Mouse (Mus musculus) gastrocnemius, postnatal 10 days (tissue): ENCODE results near the gene Zfp319. TPM values are rescaled to one million over a fixed set of nuclear protein-coding genes. Genes with fewer than 3 reads are reported as not detected.
A peak's percentile ranks its signal among the peaks of the same experiment; 100 is the strongest.

Experiments used
- DNase-seq: peaks from one replicate; pipeline ENCODE4 v3.0.0; 2021; ENCODE audit warnings: mixed read lengths
- total RNA-seq, 2 experiments: library from RNA; stranded (reverse); gene quantifications; 2 replicates each; pipeline ENCODE4 v1.2.3; 2021

Zfp319 gene
- total RNA-seq, 2 experiments from 2014 or later: 6.6 to 8.9 TPM

- DNase-seq: no peak
Measured at GRCm38 (mm10) chr8:95310342-95310970, 21.3 kb downstream of the Zfp319 start, which contains the start of gene Tepp. Tepp (plus strand) TSS chr8:95310566.

GRCm38 (mm10) chr8:95306431-95306830, 25.3 kb downstream of the Zfp319 start, which contains the start of gene Cngb1:
Cngb1 (minus strand) TSS chr8:95306585.
- no peak for DNase-seq

- DNase-seq: no peak
Measured at GRCm38 (mm10) chr8:95305526-95305925, 26.2 kb downstream of the Zfp319 start.

GRCm38 (mm10) chr8:95302410-95302809, 29.3 kb downstream of the Zfp319 start:
- DNase-seq: no peak

- no peak for DNase-seq
Measured at GRCm38 (mm10) chr8:95293891-95294290, 37.9 kb downstream of the Zfp319 start.

- DNase-seq: peak; percentile 85
Measured at GRCm38 (mm10) chr8:95293172-95293571, 38.6 kb downstream of the Zfp319 start.

GRCm38 (mm10) chr8:95289066-95289650, 42.6 kb downstream of the Zfp319 start:
- no peak for DNase-seq

GRCm38 (mm10) chr8:95281493-95281892, 50.3 kb downstream of the Zfp319 start:
- no peak for DNase-seq

Other genes with a start within 250 kb of the Zfp319 start
- gene Kifc3, start 129.1 kb downstream of the Zfp319 start, total RNA-seq: 10 to 100 TPM; 20.8 to 22.8 TPM
- gene Cngb1, start 25.4 kb downstream of the Zfp319 start, total RNA-seq: under 1 TPM; 0.27 to 0.73 TPM
- gene Tepp, start 21.4 kb downstream of the Zfp319 start, total RNA-seq: not detected
- 10 to 100 TPM in 1 of 2 experiments, 1 to 10 TPM in 1; 8.2 to 13.1 TPM for gene Usb1, start 334 bp upstream of the Zfp319 start, total RNA-seq
- gene Mmp15, start 20.3 kb upstream of the Zfp319 start, total RNA-seq: 10 to 100 TPM; 37.5 to 44.2 TPM
- gene Cfap20, start 102.9 kb upstream of the Zfp319 start, total RNA-seq: 10 to 100 TPM; 19.5 to 28.8 TPM
- gene Csnk2a2, start 158.1 kb upstream of the Zfp319 start, total RNA-seq: 10 to 100 TPM; 29.6 to 38.2 TPM
- under 1 TPM; 0.23 to 0.34 TPM for gene Ccdc113, start 202.1 kb upstream of the Zfp319 start, total RNA-seq
- gene Prss54, start 244.4 kb upstream of the Zfp319 start, total RNA-seq: not detected